Mouse (Mus musculus) ES-E14 (cell line): Measurements from ENCODE around the gene Stbd1. TPM values are rescaled to one million over a fixed set of nuclear protein-coding genes. Genes with fewer than 3 reads are reported as not detected.

Experiments used
- DNase-seq: peaks from one replicate; pipeline ENCODE4 v3.0.0-alpha.2; 2013; ENCODE audit warnings: low read depth, low spot score
- H3K27ac ChIP-seq: 2 replicates; pipeline ENCODE4 v1.5.1; 2012; ENCODE audit warnings: low read depth, mild to moderate bottlenecking, low read length, moderate library complexity, mixed read lengths; ENCODE audit not compliant: poor library complexity, insufficient read depth, severe bottlenecking
- H3K36me3 ChIP-seq: 2 replicates; pipeline ENCODE4 v1.6.1; 2012; ENCODE audit warnings: mild to moderate bottlenecking, low read length, moderate library complexity, mixed read lengths; ENCODE audit not compliant: control insufficient read depth, poor library complexity, insufficient read depth, severe bottlenecking
- H3K4me1 ChIP-seq, 2 experiments: fragments of 150-350 bp in 1 of 2; sonication (generic) in 1 of 2; 2 replicates each; pipeline ENCODE4 v1.6.1; 2012; ENCODE audit warnings: low read length in 2 of 2, mild to moderate bottlenecking in 1 of 2, mixed read lengths in 1 of 2; ENCODE audit not compliant: control insufficient read depth in 2 of 2, insufficient read depth in 2 of 2, poor library complexity in 1 of 2
- H3K4me3 ChIP-seq, 2 experiments: fragments of 150-350 bp in 1 of 2; sonication (generic) in 1 of 2; 2 replicates each; pipeline ENCODE4 v1.5.1; 2012; ENCODE audit warnings: low read length in 2 of 2, low read depth in 1 of 2, mild to moderate bottlenecking in 1 of 2, mixed read lengths in 1 of 2; ENCODE audit not compliant: insufficient read depth in 1 of 2, poor library complexity in 1 of 2, severe bottlenecking in 1 of 2
- H3K9ac ChIP-seq: 2 replicates; pipeline ENCODE4 v1.6.1; 2012; ENCODE audit warnings: low read depth, mild to moderate bottlenecking, low read length, mixed read lengths; ENCODE audit not compliant: poor library complexity, insufficient read depth, severe bottlenecking
- H3K9me3 ChIP-seq: fragments of 150-350 bp; sonication (generic); 2 replicates; pipeline ENCODE4 v1.6.1; 2012; ENCODE audit warnings: low read depth, mild to moderate bottlenecking, low read length; ENCODE audit not compliant: control insufficient read depth, insufficient read depth
- CHD2 ChIP-seq: IDR thresholded peaks from 2 replicates; pipeline ENCODE4 v1.6.1; 2014; ENCODE audit warnings: mild to moderate bottlenecking, low read depth, low read length, inconsistent platforms
- HCFC1 ChIP-seq: IDR thresholded peaks from 2 replicates; pipeline ENCODE4 v1.6.1; 2012; ENCODE audit warnings: low read length, inconsistent platforms, borderline replicate concordance; ENCODE audit not compliant: insufficient read depth
- MAFK ChIP-seq: IDR thresholded peaks from 2 replicates; pipeline ENCODE4 v1.6.1; 2014; ENCODE audit warnings: mild to moderate bottlenecking, low read depth, low read length, inconsistent platforms; ENCODE audit not compliant: insufficient read depth
- ZC3H11A ChIP-seq: IDR thresholded peaks from 2 replicates; pipeline ENCODE4 v1.6.1; 2012; ENCODE audit warnings: low read depth, mild to moderate bottlenecking, inconsistent platforms, low read length, borderline replicate concordance
- ZNF384 ChIP-seq: IDR thresholded peaks from 2 replicates; pipeline ENCODE4 v1.6.1; 2012; ENCODE audit warnings: low read depth, low read length, inconsistent platforms
- in situ Hi-C, 2 experiments: fragments of 600-800 bp; cut with MboI; formaldehyde crosslinking; loops; one replicate each; pipeline ENCODE4 v1.15.1; 2025; ENCODE audit warnings: low sequenced_read_pairs in 2 of 2, inconsistent platforms in 1 of 2; ENCODE audit not compliant: unreplicated experiment in 2 of 2
- total RNA-seq: library from RNA; depleted of rRNA; stranded (reverse); fragments of 300-350 nt; gene quantifications from 2 replicates; pipeline ENCODE4 v1.2.3, GENCODE M21; 2012

The Stbd1 gene
- total RNA-seq, 1 experiment: 4.1 TPM

- no peak overlapping the region for H3K4me3 ChIP-seq
- no peaks in the 10 kb centered on the region for H3K36me3 ChIP-seq
- no peak overlapping the region for H3K9ac ChIP-seq
- no peaks in the 10 kb centered on the region for H3K9me3 ChIP-seq
- no peak overlapping the region for H3K27ac ChIP-seq
- no peaks in the 10 kb centered on the region for H3K4me1 ChIP-seq
- in situ Hi-C loops: no loop called here
- TF ChIP-seq MAFK (no peak), HCFC1 (no peak)
- no peak for DNase-seq
These were observed 1.8 kb downstream of the Stbd1 start for GRCm38 (mm10) chr5:92604452-92605247.

DNA sequence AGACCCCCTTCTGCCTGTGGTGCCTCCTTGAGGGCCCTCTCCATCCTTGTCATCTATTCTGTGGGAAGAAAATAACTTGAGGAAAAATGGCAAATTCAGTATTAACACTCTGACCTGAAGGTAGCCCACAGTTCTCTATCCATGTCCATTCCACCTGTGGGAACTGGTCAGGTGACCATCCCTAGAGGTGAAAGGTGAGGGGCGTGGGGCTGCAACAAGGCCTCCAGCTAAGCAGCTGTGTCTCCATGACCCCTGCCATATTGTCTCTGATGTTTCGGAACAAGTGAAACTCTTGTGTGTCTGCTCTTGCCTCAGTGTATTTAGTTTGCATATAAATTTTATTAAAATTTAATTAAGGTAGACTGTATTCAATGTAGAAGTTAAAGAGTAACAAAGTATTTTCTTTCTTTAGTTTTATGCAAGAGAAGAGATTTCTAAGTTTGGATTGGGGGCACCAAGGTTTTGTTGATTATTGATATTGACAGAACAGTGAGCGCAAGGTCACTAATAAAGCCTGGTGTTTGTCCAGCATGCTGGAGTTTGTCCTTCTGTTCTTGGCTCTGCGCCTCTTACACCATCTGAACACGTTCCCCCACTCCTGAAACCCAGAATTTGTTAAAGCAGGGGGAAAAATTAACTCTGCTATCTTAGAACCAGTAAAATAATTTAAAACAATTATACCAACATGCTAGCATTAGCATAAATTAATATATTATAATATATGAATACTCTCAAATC is 4.8 kb downstream of the Stbd1 start:
- no peak overlapping the region for H3K9ac ChIP-seq
- TF ChIP-seq HCFC1: no peak
- no peak for TF ChIP-seq MAFK
- TF ChIP-seq ZC3H11A: no peak
- in situ Hi-C loops: no loop called here
- H3K9me3 ChIP-seq: no peaks in the 10 kb centered on the region
- no peak for DNase-seq
- no peaks in the 10 kb centered on the region for H3K4me1 ChIP-seq
- no peaks in the 10 kb centered on the region for H3K36me3 ChIP-seq
- H3K27ac ChIP-seq: no peak overlapping the region
- H3K4me3 ChIP-seq: no peak overlapping the region

DNA sequence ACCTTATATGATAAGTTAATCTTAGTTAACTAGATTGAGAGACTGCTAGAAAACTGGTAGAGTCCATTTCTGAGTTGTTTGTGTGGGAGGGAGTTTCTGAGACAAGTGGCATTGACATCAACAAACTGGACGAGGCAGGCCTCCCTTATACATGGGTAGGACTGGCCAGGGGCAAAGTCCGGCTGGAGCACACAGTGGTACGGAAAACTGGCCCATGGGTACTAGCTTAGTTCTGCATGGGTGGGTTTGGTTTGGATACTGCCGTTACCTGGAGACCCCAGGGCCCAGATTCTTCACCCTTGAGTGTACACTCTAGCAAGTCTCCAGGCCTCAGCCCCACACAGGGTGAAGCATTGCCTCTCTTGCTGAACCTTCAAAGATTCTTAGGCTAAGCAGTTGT is 9.9 kb downstream of the Stbd1 start:
- H3K9ac ChIP-seq: no peak overlapping the region
- in situ Hi-C loops: no loop called here
- H3K4me1 ChIP-seq: no peaks in the 10 kb centered on the region
- H3K27ac ChIP-seq: no peak overlapping the region
- H3K36me3 ChIP-seq: no peaks in the 10 kb centered on the region
- no peak overlapping the region for H3K4me3 ChIP-seq
- TF ChIP-seq ZC3H11A (no peak), CHD2 (no peak), ZNF384 (no peak), MAFK (no peak), HCFC1 (no peak)
- DNase-seq: no peak
- no peaks in the 10 kb centered on the region for H3K9me3 ChIP-seq

- Histone ChIP-seq H3K9me3 (no peaks in the 10 kb centered on the region), H3K27ac (no peak overlapping the region), H3K36me3 (no peaks in the 10 kb centered on the region), H3K4me3 (no peak overlapping the region), H3K9ac (no peak overlapping the region), H3K4me1 (no peaks in the 10 kb centered on the region)
- DNase-seq: no peak
- in situ Hi-C loops: no loop called here
- no peak for TF ChIP-seq ZNF384
- no peak for TF ChIP-seq CHD2
- no peak for TF ChIP-seq HCFC1
- TF ChIP-seq MAFK: no peak
- TF ChIP-seq ZC3H11A: no peak
These were observed 19.0 kb downstream of the Stbd1 start for GRCm38 (mm10) chr5:92621883-92622282.

DNA sequence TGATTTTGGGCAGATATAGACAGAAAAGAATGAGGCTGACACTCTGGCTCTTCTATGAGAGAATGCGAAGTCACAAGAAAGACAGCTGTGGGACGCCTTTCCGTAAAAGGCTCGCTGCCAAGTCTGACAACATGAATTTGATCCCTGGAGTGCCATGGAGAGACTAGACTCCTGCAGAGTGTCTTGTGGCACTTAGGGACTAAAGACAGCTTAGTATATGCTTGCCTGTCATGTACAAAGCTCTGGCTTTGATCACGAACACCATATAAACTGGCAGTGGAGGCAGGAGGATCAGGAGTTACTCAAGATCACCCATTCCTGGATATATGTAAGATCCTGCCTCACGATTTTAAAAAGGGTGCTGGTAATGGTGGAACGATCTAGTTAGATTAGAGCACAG is 25.1 kb downstream of the Stbd1 start:
- H3K4me3 ChIP-seq: no peak overlapping the region
- TF ChIP-seq ZC3H11A (no peak), HCFC1 (no peak), CHD2 (no peak), MAFK (no peak), ZNF384 (no peak)
- no peak overlapping the region for H3K27ac ChIP-seq
- no peaks in the 10 kb centered on the region for H3K36me3 ChIP-seq
- no peaks in the 10 kb centered on the region for H3K4me1 ChIP-seq
- in situ Hi-C loops: no loop called here
- no peaks in the 10 kb centered on the region for H3K9me3 ChIP-seq
- DNase-seq: no peak
- no peak overlapping the region for H3K9ac ChIP-seq
